Mouse (Mus musculus): Measurements from ENCODE around the gene Tecpr2. TPM values are rescaled to one million over a fixed set of nuclear protein-coding genes. Genes with fewer than 3 reads are reported as not detected.
"Not testable (repeated sequence)": the region's sequence is repeated elsewhere in the genome, so short reads cannot be mapped to it uniquely, and the experiment has no call there.

Tecpr2 gene
- polyA plus RNA-seq, 1 experiment from 2014 or later, result 3.9 TPM

GRCm38 (mm10) chr12:110851414-110851813 is 37.6 kb upstream of the Tecpr2 start:
- H3K36me3 ChIP-seq, result peaks cover 14% of the 10 kb centered on the region
- H3K4me3 ChIP-seq, result peak overlapping the region; percentile 97
- peaks cover 20% of the 10 kb centered on the region for H3K4me1 ChIP-seq
- no peak for DNase-seq (ENCODE audit: low spot score)
- H3K9me3 ChIP-seq, result no peaks in the 10 kb centered on the region
- WGBS, result 34% methylated on average over 12 of the region's 12 CpGs
- peak overlapping the region; percentile 43; the same call in 1 of the 2 replicates for H3K27ac ChIP-seq
- no peaks in the 10 kb centered on the region for H3K27me3 ChIP-seq (ENCODE audit: insufficient read depth, poor library complexity, severe bottlenecking)

GRCm38 (mm10) chr12:110851923-110852322 is 37.1 kb upstream of the Tecpr2 start:
- Histone ChIP-seq H3K4me1 (peaks cover 20% of the 10 kb centered on the region), H3K4me3 (0 out of 2 replicates have a peak overlapping the region, but pooled peaks have one; percentile 97), H3K27me3 (ENCODE audit: insufficient read depth, poor library complexity, severe bottlenecking) (no peaks in the 10 kb centered on the region), H3K9me3 (no peaks in the 10 kb centered on the region), H3K27ac (no peak overlapping the region), H3K36me3 (peaks cover 14% of the 10 kb centered on the region)
- 55% methylated on average over 1 of the region's 1 CpGs for WGBS
- DNase-seq (ENCODE audit: low spot score), result no peak

GRCm38 (mm10) chr12:110854786-110855737 is 34.0 kb upstream of the Tecpr2 start:
- Histone ChIP-seq H3K36me3 (peaks cover 28% of the 10 kb centered on the region), H3K4me1 (peaks cover 20% of the 10 kb centered on the region), H3K4me3 (no peak overlapping the region), H3K27me3 (ENCODE audit: insufficient read depth, poor library complexity, severe bottlenecking) (no peaks in the 10 kb centered on the region), H3K27ac (no peak overlapping the region), H3K9me3 (no peaks in the 10 kb centered on the region)
- 86% methylated on average over 32 of the region's 32 CpGs for WGBS
- no peak for DNase-seq (ENCODE audit: low spot score)

- no peak overlapping the region for H3K4me3 ChIP-seq
- peaks cover 42% of the 10 kb centered on the region for H3K36me3 ChIP-seq
- H3K27me3 ChIP-seq (ENCODE audit: insufficient read depth, poor library complexity, severe bottlenecking), result no peaks in the 10 kb centered on the region
- DNase-seq (ENCODE audit: low spot score), result no peak
- H3K9me3 ChIP-seq, result no peaks in the 10 kb centered on the region
- 0 out of 2 replicates have a peak, but pooled peaks cover under 1% of the 10 kb centered on the region for H3K4me1 ChIP-seq
- 75% methylated on average over 7 of the region's 7 CpGs for whole genome bisulfite sequencing
- H3K27ac ChIP-seq, result no peak overlapping the region
Measured at GRCm38 (mm10) chr12:110857196-110857595, 31.9 kb upstream of the Tecpr2 start.

- WGBS, result 93% methylated on average over 15 of the region's 15 CpGs
- H3K27ac ChIP-seq; DNase-seq (ENCODE audit: low spot score); H3K27me3 ChIP-seq (ENCODE audit: insufficient read depth, poor library complexity, severe bottlenecking); H3K4me3 ChIP-seq; H3K4me1 ChIP-seq; H3K9me3 ChIP-seq: not testable (repeated sequence)
- H3K36me3 ChIP-seq, result peaks cover 50% of the 10 kb centered on the region
Measured at GRCm38 (mm10) chr12:110858681-110859080, 30.4 kb upstream of the Tecpr2 start.

- no peak overlapping the region for H3K27ac ChIP-seq
- H3K4me1 ChIP-seq, result no peaks in the 10 kb centered on the region
- peaks cover 57% of the 10 kb centered on the region for H3K36me3 ChIP-seq
- H3K9me3 ChIP-seq, result no peaks in the 10 kb centered on the region
- DNase-seq (ENCODE audit: low spot score), result no peak
- H3K27me3 ChIP-seq (ENCODE audit: insufficient read depth, poor library complexity, severe bottlenecking), result no peaks in the 10 kb centered on the region
- no peak overlapping the region for H3K4me3 ChIP-seq
Measured at GRCm38 (mm10) chr12:110860293-110860692, 28.8 kb upstream of the Tecpr2 start.

- Histone ChIP-seq H3K27ac (no peak overlapping the region), H3K4me3 (no peak overlapping the region), H3K36me3 (peaks cover 57% of the 10 kb centered on the region), H3K27me3 (ENCODE audit: insufficient read depth, poor library complexity, severe bottlenecking) (no peaks in the 10 kb centered on the region), H3K9me3 (no peaks in the 10 kb centered on the region), H3K4me1 (no peaks in the 10 kb centered on the region)
- WGBS, result 52% methylated on average over 7 of the region's 7 CpGs
- DNase-seq (ENCODE audit: low spot score), result no peak
Measured at GRCm38 (mm10) chr12:110861256-110861655, 27.8 kb upstream of the Tecpr2 start.

GRCm38 (mm10) chr12:110864008-110864407 is 25.1 kb upstream of the Tecpr2 start:
- no peaks in the 10 kb centered on the region for H3K27me3 ChIP-seq (ENCODE audit: insufficient read depth, poor library complexity, severe bottlenecking)
- H3K9me3 ChIP-seq, result no peaks in the 10 kb centered on the region
- no peaks in the 10 kb centered on the region for H3K4me1 ChIP-seq
- WGBS, result 88% methylated on average over 6 of the region's 6 CpGs
- peaks cover 77% of the 10 kb centered on the region for H3K36me3 ChIP-seq
- no peak overlapping the region for H3K4me3 ChIP-seq
- no peak overlapping the region for H3K27ac ChIP-seq
- no peak for DNase-seq (ENCODE audit: low spot score)

- Histone ChIP-seq H3K27me3 (ENCODE audit: insufficient read depth, poor library complexity, severe bottlenecking) (no peaks in the 10 kb centered on the region), H3K27ac (no peak overlapping the region), H3K9me3 (no peaks in the 10 kb centered on the region), H3K36me3 (peaks cover 82% of the 10 kb centered on the region), H3K4me3 (no peak overlapping the region), H3K4me1 (no peaks in the 10 kb centered on the region)
- WGBS, result 82% methylated on average over 6 of the region's 6 CpGs
- no peak for DNase-seq (ENCODE audit: low spot score)
Measured at GRCm38 (mm10) chr12:110865571-110865970, 23.5 kb upstream of the Tecpr2 start.

GRCm38 (mm10) chr12:110865989-110866388 is 23.1 kb upstream of the Tecpr2 start:
- no peak for DNase-seq (ENCODE audit: low spot score)
- Histone ChIP-seq H3K27me3 (ENCODE audit: insufficient read depth, poor library complexity, severe bottlenecking) (no peaks in the 10 kb centered on the region), H3K36me3 (peaks cover 84% of the 10 kb centered on the region), H3K4me3 (no peak overlapping the region), H3K27ac (no peak overlapping the region), H3K4me1 (no peaks in the 10 kb centered on the region), H3K9me3 (no peaks in the 10 kb centered on the region)
- 88% methylated on average over 10 of the region's 10 CpGs for WGBS

GRCm38 (mm10) chr12:110870107-110870506 is 19.0 kb upstream of the Tecpr2 start:
- WGBS, result 77% methylated on average over 4 of the region's 4 CpGs
- no peaks in the 10 kb centered on the region for H3K27me3 ChIP-seq (ENCODE audit: insufficient read depth, poor library complexity, severe bottlenecking)
- H3K4me3 ChIP-seq, result no peak overlapping the region
- DNase-seq (ENCODE audit: low spot score), result no peak
- peaks cover 88% of the 10 kb centered on the region for H3K36me3 ChIP-seq
- H3K4me1 ChIP-seq, result no peaks in the 10 kb centered on the region
- no peak overlapping the region for H3K27ac ChIP-seq
- no peaks in the 10 kb centered on the region for H3K9me3 ChIP-seq

GRCm38 (mm10) chr12:110871247-110871646 is 17.8 kb upstream of the Tecpr2 start:
- no peaks in the 10 kb centered on the region for H3K4me1 ChIP-seq
- H3K4me3 ChIP-seq, result no peak overlapping the region
- DNase-seq (ENCODE audit: low spot score), result no peak
- H3K36me3 ChIP-seq, result peaks cover 90% of the 10 kb centered on the region
- H3K27ac ChIP-seq, result no peak overlapping the region
- 83% methylated on average over 5 of the region's 5 CpGs for WGBS
- H3K9me3 ChIP-seq, result no peaks in the 10 kb centered on the region
- H3K27me3 ChIP-seq (ENCODE audit: insufficient read depth, poor library complexity, severe bottlenecking), result no peaks in the 10 kb centered on the region

- Histone ChIP-seq H3K4me3 (no peak overlapping the region), H3K27ac (no peak overlapping the region), H3K36me3 (peaks cover 88% of the 10 kb centered on the region), H3K4me1 (no peaks in the 10 kb centered on the region), H3K27me3 (ENCODE audit: insufficient read depth, poor library complexity, severe bottlenecking) (no peaks in the 10 kb centered on the region), H3K9me3 (no peaks in the 10 kb centered on the region)
- 86% methylated on average over 2 of the region's 2 CpGs for WGBS
- no peak for DNase-seq (ENCODE audit: low spot score)
Measured at GRCm38 (mm10) chr12:110875351-110875750, 13.7 kb upstream of the Tecpr2 start.

Measured in heart, embryonic 10.5 days (tissue).